In genomic region chr1:124148590-124148989, GRCm38 (mm10) we compare ENCODE assay signal across 11 mouse cellular contexts.
DNase-seq lines count a peak whose midpoint lies in the region; ATAC-seq and TF ChIP-seq lines count a peak whose summit lies in the region.
"Had no signal": no experiment of that assay in that cellular context is flagged by ENCODE, and none has a peak within 500 bp of the region (broad histone marks: within the 10 kb centered on the region; RNA-seq: fewer than 3 reads in every experiment).

No protein-coding gene starts in this region.

- WGBS in kidney, embryonic 15.5 days, result 75% methylated on average over 4 of the region's 4 CpGs

- no peak for TF ChIP-seq CTCF in brain, embryonic 14.5 days (IDR thresholded peaks at IDR 0.05; ENCODE audit: borderline replicate concordance, extremely low read depth, insufficient read depth, insufficient read length)

- H3K4me1 ChIP-seq in kidney, embryonic 15.5 days, result no peaks in the 10 kb centered on the region
- H3K4me1 ChIP-seq: liver, embryonic 12.5 days had no signal

- no peaks in the 10 kb centered on the region for H3K36me3 ChIP-seq in kidney, embryonic 15.5 days
- H3K36me3 ChIP-seq: liver, embryonic 12.5 days had no signal

- ATAC-seq in kidney, embryonic 15.5 days (replicated peaks; ENCODE audit: low FRiP score), result no peak
- ATAC-seq: liver, embryonic 12.5 days had no signal

- no peak overlapping the region for H3K27ac ChIP-seq in kidney, embryonic 15.5 days
- H3K27ac ChIP-seq: liver, embryonic 12.5 days had no signal

- H3K27me3 ChIP-seq in kidney, embryonic 15.5 days, result no peaks in the 10 kb centered on the region
- H3K27me3 ChIP-seq: liver, embryonic 12.5 days had no signal

- DNase-seq in brain, embryonic 14.5 days (ENCODE audit: low read depth), result peak; percentile 60
- peak; percentile 95 for DNase-seq in cerebellum, adult 9-10 months
- DNase-seq in layer of hippocampus, adult 18-20 months (ENCODE audit: low spot score in 2 of 2), result peak; percentile 56 to 70
- DNase-seq in left cerebral cortex, postnatal 14 days (ENCODE audit: low spot score in 2 of 2), result peak; percentile 50 to 58
- no peak for DNase-seq in heart, adult 18-20 months
- no peak for DNase-seq in embryo, embryonic 9.5 days (ENCODE audit: extremely low spot score)
- DNase-seq in lung, postnatal 14 days, result no peak
- DNase-seq: kidney, adult 2 months; retina, postnatal 1 day had no signal

- H3K4me2 ChIP-seq in kidney, embryonic 15.5 days, result no peak overlapping the region
- H3K4me2 ChIP-seq: liver, embryonic 12.5 days had no signal

- H3K4me3 ChIP-seq in kidney, embryonic 15.5 days (replicated peaks), result no peak overlapping the region
- H3K4me3 ChIP-seq: liver, embryonic 12.5 days had no signal

- H3K9ac ChIP-seq in kidney, embryonic 15.5 days, result no peak overlapping the region
- H3K9ac ChIP-seq: liver, embryonic 12.5 days had no signal

- TF ChIP-seq POLR2A in brain, embryonic 14.5 days (IDR thresholded peaks at IDR 0.05; ENCODE audit: borderline replicate concordance, extremely low read depth, insufficient read depth, insufficient read length, poor library complexity, severe bottlenecking), result no peak

- intact Hi-C loops in left cerebral cortex, postnatal 14 days (cut with DNase I), result no loop called here

- H3K9me3 ChIP-seq in kidney, embryonic 15.5 days (replicated peaks), result no peaks in the 10 kb centered on the region
- H3K9me3 ChIP-seq: liver, embryonic 12.5 days had no signal

Comparison
In these comparisons a context has a peak if more than half of its experiments do, and no peak if none do; other contexts are left out.
1. DNase-seq: peak in brain, embryonic 14.5 days (single experiment), cerebellum, adult 9-10 months (single experiment), layer of hippocampus, adult 18-20 months (2 of 2) and left cerebral cortex, postnatal 14 days (2 of 2); none in heart, adult 18-20 months (0 of 2), embryo, embryonic 9.5 days (single experiment) and lung, postnatal 14 days (single experiment).